Mouse (Mus musculus) heart, postnatal 25 days (tissue): ENCODE measurements around the gene Pfn1. TPM values are rescaled to one million over a fixed set of nuclear protein-coding genes. Genes with fewer than 3 reads are reported as not detected.
A peak's percentile ranks its signal among the peaks of the same experiment; 100 is the strongest.

ENCODE experiments used
- DNase-seq: peaks from one replicate; pipeline ENCODE4 v3.0.0; 2022; ENCODE audit warnings: low spot score
- intact Hi-C: fragments of 180-260 bp; cut with DNase I; formaldehyde crosslinking; loops from one replicate; pipeline ENCODE4 v1.15.1; 2025
- total RNA-seq, 2 experiments: library from RNA; stranded (reverse); gene quantifications; 2 replicates each; pipeline ENCODE4 v1.2.3; 2021

Gene Pfn1
- total RNA-seq, result 100 to 1,000 TPM; 290 to 310 TPM

DNA sequence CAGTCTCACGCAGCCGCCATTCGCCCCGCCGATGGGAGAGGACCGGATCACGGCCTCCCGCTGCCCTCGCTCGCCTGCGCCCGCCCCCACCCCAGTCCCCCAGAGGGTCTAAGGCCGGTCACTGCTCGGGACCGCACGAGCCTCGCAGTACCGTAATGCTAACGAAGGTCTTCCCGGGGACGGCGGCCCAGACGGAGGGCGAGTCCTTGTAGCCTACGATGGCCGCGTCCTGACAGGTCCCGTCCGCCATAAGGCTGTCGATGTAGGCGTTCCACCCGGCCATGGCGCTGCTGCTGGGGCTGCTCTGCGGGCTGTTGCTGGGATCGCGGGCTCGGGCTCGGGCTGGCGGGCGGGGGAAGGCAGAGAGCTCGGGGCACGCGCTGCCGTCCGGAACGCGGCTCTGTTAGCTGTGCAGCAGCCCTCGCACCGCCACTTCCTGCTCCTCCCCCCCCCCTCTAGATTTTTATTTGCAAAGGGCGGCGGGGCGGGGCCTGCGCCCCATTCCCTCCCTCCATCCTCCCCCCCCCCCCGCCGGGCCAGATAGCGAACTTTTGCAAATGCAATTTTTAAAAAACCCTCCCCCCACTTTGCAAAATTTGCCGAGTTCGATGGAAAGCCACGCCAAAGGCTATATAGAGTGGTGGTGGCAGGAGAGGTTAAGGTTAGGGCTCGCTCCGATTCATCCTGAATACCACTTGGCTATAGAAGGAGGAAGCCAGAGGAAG is at the start of gene Pfn1:
Gene Pfn1 (minus strand): TSS at position 447 of the 725 bp plus-strand sequence.
- intact Hi-C loops, result loop anchor here (2.0 to 10.0 kb wide), 2 partner anchors 14 to 640 kb away; partner anchors contain the start of genes Acadvl, Dlg4 and Spag7
- peak; percentile 50 for DNase-seq

DNA sequence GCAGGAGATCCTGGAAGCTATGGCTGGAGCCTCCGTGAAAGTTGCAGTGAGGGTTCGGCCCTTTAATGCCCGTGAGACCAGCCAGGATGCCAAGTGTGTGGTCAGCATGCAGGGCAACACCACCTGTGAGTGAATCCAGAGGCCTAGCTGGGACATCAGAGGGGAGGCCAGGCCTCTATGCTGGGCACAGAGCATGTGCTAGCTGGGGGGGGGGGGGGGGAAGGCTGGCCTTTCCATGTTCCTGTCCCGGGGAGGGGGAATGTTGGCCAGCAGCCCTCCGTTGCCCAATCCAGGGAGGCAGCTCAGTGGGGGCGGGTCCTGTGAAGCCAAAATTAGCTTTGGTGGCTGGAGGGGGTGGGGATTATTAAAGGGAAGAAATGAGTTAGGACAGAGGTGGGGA is 48.3 kb upstream of the Pfn1 start:
- DNase-seq, result peak; percentile 66
- intact Hi-C loops, result loop anchor here (2.0 kb wide), 1 partner anchor 56 kb away; the partner anchor contains the start of genes Rnf167 and Slc25a11

DNA sequence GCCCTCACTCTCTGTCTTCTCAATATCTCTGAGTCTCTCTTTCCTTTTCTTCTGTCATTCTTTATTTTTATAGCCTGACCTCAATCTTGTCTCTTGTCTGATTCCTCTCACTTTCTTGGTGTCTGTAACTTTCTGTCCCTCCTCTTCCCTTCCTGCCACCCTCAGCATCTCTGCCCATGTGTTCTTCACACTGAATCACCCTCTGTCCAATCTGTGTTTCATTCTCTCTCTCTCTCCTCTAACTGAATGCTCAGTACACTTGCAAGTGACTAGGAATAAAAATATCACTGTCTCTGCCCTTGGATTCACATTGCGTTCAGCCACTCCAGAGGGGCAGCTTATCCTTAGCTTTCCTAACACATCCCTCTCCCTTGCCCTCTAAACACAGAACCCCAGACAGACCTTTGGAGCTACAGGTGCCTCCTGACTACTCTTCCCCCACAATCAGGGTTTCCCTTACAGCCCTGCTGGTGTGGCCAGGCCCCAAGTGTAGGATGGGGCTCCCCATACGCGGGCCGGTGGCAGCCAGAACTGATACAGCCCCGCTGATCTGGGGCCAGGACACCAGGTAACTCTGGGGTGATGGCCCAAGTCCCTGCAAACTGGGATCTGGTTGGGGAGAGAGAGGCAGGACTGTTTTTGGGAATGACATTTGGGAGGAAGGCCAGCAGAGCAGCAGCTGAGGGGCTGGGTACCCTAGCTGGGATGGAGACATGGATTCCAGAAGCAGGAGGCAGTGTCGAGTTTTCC is 47.7 kb upstream of the Pfn1 start:
- intact Hi-C loops, result loop anchor here (2.0 kb wide), 1 partner anchor 55 kb away; the partner anchor contains the start of genes Rnf167 and Slc25a11
- no peak for DNase-seq

DNA sequence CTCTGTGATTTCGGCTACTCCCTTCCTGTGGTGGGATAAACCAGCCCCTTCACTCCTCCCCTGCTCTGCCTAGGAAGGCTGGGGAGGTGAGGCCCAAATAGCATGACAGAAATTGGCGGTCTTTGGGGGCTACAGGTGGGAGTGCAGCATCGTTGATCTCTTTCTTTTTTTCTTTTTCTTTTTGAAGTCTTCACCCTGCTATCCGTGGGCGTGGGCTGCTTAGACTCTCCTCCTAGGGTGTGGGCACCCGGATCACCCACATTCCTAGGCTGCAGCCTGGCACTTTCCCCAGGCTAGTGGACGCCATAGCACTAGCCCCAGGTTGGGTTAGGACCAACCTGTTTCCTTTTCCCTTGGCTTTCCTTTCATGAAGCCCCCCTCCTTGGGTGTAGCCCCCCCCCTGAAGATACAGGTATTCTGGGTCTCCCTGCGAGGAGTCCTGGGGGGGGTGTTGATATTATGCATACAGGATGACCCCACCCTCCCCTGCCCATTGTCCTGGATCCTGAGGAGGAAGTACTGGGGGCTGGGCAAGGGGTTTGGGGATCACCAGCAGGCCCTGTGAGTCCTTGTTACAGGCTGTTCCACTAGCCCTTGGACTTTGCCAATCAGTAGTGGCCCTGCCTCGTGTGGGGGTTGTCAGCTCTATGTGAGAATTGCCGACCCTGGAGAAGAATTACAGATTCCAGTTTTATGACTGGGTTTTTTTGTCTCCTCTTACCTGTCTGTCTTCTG is 46.9 kb upstream of the Pfn1 start:
- intact Hi-C loops, result no loop called here

DNA sequence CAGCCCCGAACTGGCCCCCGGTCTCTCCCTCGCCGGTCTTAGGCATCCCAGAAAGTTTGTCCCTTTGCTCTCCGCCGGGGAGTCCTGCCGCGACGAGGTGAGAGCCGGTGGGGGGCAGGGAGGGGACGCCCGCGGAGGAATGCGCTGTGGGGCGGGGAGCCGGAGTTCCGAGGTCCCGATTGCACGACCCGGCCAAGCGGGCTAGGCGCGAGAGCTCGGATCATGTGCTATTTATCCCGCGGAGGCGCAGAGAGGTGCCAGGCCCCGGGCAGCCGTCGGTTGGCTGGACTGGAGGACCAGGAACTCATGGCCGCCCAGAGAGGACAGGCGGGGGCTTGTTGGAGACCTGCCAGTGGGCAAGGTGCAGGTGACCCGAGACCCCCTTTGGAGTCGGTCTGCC is 46.2 kb upstream of the Pfn1 start:
- peak; percentile 69 for DNase-seq

More for the DNA sequence above, 46.9 kb upstream of the Pfn1 start:
- no peak for DNase-seq

DNA sequence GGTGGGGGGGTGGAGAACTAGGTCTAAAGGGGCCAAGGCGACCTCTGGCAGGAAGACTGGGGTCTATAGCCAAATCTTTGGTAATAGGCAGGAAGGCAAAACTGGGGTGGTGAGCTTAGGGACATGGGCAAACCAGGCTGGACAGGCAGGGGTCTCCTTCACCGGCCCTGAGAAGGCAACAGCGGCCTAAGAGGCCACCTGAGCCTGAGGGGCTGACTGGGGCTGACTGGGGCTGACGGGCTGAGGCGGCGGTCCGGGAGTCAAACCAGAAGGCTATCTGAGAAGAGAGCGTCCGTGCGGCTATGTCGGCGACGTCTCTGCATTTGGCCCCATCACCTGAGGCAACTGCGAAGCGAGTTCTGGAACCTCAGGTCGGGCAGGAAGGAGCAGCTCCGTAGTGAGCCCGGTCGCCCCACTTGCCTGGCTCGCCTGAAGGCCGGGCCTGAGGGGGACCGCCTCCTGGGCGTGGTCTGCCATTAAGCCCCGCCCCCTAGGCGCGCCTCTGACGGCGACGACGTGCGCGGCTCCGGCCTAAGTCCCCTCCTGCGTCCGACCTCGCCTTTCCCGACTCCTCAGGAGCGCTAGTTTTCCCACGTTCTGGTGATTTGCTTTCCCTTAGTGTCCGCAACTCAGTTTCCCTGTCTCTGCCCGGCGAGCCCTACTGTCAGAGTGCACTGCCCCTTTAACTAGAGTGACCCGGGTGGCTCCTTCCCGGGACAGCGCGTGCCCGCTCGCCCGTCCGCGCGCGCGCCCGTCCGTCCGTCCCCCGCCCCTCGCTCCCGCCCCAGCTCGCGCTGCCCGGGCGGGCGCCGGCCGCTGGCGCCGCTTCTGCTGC is 45.5 kb upstream of the Pfn1 start, which contains the start of the genes Inca1 and Kif1c:
Gene Inca1 (minus strand): TSS at position 434 of the 835 bp plus-strand sequence.
Gene Kif1c (plus strand): TSS at position 827 of the 835 bp plus-strand sequence.
- peak; percentile 93 for DNase-seq
- intact Hi-C loops, result no loop called here

More for the DNA sequence above, 46.2 kb upstream of the Pfn1 start:
- intact Hi-C loops, result no loop called here

DNA sequence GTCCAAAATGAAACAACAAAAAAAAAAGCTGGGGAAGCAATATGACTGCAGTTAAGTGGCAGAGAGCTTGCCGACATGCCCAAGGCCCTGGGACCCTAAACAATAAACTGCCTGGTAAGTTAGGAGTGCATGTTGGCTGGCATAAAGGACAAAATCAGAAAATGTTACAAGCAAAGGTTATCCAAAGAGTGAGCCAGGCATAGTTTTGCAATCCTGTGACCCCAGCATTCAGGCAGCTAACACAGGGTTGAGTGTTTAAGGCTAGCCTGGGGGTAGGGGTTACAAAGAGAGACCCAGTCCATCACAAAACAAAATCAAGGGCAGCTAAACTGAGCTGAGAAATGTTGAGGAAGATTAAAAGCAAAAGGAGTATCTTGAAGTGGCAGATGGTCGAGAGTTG is 44.6 kb upstream of the Pfn1 start:
- no peak for DNase-seq
- intact Hi-C loops, result no loop called here

DNA sequence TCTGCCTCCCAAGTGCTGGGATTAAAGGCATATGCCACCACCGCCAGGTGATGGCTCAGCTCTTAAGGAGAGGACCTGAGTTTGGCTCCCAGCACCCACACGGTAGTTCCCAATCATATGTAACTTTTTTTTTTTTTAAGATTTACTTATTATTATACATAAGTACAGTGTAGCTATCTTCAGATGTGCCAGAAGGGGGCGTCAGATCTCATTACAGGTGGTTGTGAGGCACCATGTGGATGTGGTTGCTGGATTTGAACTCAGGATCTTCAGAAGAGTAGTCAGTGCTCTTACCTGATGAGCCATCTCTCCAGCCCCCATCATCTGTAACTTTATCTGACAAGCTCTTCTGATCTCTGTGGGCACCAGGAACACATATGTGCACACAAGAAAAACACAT is 42.9 kb upstream of the Pfn1 start:
- intact Hi-C loops, result no loop called here

DNA sequence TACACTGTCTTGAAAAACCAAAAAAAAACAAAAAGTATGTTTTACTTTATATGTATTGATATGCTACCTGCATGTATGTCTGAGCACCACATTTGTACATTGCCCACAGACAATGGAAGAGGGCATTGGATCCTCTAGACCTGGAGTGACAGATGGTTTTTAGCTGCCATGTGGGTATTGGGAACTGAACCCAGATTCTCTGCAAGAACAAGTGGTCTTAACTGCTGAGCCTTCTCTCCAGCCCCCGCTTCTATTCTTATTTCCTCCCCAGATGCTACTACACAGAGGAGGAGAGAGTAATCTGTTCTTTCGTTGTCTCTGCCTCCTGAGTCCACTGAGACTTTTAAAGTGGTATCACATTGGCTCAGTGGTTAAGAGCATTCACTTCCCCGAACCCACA is 39.1 kb upstream of the Pfn1 start:
- intact Hi-C loops, result no loop called here
- no peak for DNase-seq

More for the DNA sequence above, 42.9 kb upstream of the Pfn1 start:
- no peak for DNase-seq

DNA sequence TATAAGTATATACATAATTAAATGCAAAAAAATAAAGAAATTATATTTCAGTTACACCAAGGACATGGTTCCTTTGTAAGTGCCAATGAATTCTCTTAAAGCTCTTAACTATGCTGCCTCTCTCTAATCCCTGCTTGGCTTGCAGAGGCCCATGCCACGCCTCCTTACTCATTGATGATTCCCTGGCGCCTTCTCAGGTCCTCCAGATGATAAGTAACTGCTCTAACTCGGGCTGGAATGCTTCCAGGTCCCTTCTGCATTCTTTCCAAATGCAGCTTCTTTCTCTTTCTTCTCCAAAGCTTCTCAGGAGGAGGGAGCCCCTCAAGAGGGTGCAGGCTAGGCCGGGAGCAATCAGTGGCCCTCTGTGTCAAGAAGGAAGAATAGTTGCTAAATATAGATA is 35.1 kb upstream of the Pfn1 start:
- intact Hi-C loops, result loop anchor here (5.0 kb wide), 1 partner anchor 68 kb away; no protein-coding TSS in a partner anchor
- no peak for DNase-seq

DNA sequence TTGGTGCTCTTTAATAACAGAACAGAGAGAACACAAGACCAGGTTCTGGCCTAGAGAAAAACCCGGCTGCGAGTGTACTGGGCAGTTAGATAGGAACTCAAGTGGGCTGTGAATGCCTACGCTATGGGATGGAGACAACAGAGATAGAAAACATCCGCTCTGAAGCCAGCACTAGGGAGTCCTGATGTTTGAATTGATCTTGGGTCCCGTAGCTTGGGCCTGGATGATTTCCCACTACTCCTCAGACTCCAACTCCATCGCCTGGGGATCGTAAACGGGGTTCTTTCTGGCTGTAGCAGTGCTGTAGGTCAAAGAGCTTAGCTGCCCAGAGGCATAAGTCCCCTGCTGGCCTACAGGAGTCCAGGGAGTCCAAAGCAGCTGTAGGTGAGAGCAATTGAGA is 33.9 kb upstream of the Pfn1 start:
- intact Hi-C loops, result loop anchor here (5.0 kb wide), 1 partner anchor 69 kb away; no protein-coding TSS in a partner anchor
- no peak for DNase-seq

DNA sequence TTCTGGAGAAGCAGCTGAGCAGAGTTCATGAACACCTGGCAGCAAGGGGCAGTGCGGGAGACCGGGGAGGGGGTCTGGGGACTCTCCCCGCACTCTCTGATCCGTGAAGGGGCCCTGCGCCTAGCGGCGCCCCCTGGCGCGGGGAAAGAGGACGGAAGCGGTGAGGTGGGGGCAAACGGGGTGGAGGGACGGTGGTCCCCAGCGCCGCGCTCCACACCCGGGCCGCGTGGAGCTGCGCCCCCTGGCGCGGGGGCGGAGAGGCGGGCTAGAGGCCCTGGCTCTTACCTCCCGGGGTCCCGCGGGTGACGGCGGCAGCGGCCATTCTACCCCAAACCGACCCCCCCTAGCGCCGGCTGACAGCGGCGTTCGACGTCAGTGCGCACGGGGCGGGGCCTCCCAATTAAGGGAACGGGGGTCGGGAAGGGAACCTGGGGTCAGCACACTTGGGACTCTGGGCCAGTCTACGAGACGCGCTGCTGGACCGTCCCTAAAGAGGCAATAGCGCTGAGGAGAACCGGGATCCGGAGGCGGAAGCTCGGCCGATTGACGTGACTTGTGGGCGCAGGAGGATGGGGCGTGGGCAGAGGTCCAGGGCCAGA is 33.3 kb upstream of the Pfn1 start, which contains the start of gene Camta2:
Gene Camta2 (minus strand): TSS at position 505 of the 599 bp plus-strand sequence.
- intact Hi-C loops, result loop anchor here (5.0 kb wide), 1 partner anchor 70 kb away; no protein-coding TSS in a partner anchor
- peak; percentile 88 for DNase-seq

DNA sequence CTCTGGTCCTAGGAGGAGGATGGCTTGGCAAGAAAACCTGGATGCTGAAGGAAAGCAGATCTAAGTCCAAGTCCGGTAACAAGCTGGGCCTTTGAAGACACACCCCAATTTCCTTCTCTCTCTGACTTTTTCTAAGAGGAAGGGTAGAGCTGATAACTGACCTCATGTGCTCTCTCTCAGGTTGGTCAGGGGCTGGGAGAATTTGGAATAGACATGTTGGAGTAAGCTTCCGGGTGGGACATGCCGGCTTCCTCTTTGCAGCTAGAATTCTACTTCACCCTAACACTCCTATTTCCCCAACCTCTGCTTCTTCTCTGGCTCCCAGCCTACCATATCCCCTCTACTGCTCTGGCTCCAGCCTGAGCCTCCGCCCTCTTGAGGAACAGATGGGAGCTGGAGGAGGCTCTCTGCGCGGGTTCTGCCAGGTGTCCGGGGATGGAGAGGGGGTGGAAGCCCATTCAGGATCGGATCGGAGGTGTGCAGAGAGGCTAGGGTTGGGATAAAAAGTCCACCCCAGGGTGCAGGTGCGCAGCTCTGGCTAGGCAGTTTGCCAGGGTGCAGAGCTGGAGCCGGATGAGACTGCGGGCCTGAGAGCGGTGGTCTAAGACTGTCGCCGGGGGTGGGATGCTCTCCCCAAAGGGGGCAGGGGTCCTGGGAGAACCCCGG is 32.6 kb upstream of the Pfn1 start:
- DNase-seq, result no peak
- intact Hi-C loops, result loop anchor here (5.0 kb wide), 1 partner anchor 70 kb away; no protein-coding TSS in a partner anchor

DNA sequence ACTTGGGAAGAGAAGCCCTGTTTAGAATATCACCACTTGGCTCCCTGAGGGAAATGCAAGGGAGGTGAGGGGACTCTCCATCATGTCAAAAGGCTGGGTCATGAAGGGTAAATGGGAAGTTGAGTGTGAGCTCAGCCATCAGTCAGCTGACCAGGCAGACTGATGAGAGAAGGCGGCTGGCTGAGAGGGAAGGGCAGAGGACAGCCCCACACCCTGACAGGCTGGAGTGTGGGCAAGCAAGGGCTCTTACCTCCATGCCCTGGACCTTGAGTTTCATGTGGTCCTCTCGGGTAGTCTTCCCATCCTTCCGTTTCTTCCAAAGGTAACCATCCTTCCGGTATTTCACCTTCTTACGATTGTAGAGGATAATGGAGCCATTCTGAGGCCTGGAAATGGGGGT is 29.2 kb upstream of the Pfn1 start:
- no peak for DNase-seq
- intact Hi-C loops, result no loop called here

DNA sequence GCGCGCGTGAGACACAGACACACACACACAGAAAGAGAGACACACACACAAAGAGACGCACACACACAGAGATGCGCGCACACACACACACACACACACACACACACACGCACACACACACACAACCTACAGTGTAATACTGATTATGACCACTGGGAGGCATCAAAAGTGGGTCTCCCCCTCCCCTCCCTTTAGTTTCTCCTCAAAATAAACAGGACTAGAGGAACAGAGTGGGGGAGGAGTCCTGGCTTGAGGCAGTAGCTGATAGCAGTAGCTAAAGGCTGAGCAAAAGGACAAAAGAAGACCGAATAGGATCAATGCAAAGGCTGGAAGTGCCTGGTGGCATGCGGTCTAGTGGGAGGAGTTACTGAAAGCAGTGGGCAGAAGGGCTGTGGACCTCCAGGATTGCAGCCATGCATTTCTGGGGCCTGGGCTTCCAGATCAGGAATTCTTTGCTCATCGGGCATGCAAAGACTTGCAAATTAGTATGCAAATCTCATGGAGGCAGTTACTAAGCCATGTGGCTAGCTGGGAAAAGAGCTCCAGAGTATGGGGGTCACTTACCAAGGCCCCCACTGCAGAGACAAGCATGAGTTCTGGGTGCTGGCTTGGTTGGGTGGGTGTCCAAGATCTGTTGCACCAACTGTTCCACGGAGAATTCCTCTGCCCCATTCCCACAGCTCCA is 27.6 kb upstream of the Pfn1 start:
- intact Hi-C loops, result loop anchor here (1.0 kb wide), 1 partner anchor 37 kb away; no protein-coding TSS in a partner anchor
- DNase-seq, result no peak

DNA sequence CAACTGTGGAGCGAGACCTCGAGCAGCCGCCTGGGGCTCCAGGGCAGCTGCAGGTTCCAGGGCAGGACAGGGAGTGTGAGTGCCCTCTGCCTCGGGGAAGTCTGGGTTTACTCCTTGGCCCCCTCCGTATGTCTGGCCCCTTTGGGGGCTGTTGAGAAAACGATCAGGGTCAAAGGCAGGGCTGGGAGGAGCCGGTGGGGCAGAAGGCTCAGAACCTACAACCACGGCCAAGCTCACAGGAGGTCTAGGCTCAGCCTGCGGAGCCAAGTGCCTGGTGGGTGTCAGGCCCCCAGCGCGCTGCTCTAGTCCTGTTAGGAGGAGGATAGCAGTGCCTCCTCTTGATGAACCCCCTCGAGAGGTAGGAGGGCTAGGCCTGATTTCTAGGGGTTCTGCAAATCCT is 26.7 kb upstream of the Pfn1 start:
- intact Hi-C loops, result no loop called here

DNA sequence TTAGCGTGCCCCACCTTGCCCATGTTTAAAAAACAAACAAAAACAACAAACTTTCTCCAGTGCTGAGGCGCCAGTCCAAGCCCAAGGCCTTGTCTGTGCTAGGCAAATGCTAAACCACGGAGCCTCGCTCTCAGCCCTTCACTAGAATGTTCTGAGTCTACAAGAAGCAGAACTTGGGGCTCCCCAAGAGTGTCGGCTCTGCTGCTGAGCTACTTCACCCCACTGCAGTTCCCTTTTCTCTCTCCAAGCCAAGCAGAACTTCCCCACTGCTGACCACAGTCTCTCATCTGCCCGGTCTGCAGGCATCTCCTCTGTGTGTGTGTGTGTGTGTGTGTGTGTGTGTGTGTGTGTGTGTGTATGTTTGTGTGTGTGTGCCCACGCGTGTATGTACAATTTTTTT is 25.4 kb upstream of the Pfn1 start:
- intact Hi-C loops, result no loop called here
- DNase-seq, result no peak

More for the DNA sequence above, 26.7 kb upstream of the Pfn1 start:
- no peak for DNase-seq
